Mouse (Mus musculus) gastrocnemius, postnatal 14 days (tissue): ENCODE results near the gene Tom1l2. TPM values are rescaled to one million over a fixed set of nuclear protein-coding genes. Genes with fewer than 3 reads are reported as not detected.

Experiments used
- microRNA-seq, 2 experiments: library from miRNA; unstranded; fragments of <30 nt; microRNA quantifications; one replicate each; pipeline ENCODE4 v1.2.0; 2021
- total RNA-seq, 2 experiments: library from RNA; stranded (reverse); gene quantifications; 2 replicates each; pipeline ENCODE4 v1.2.3; 2021

The Tom1l2 gene
- total RNA-seq, 2 experiments from 2014 or later = 42.1 to 50.2 TPM

Small RNAs within 50 kb of the gene (microRNA-seq; reads per million reads assigned to microRNA genes)
- gene Gm27711 = 0 reads per million in 2 experiments
- 0 reads per million in 2 experiments for gene Mir6921
- gene Mir6922 = 0 reads per million in 2 experiments

Other genes starting within 250 kb of the Tom1l2 start
- gene Rai1, start 247.9 kb downstream of the Tom1l2 start, total RNA-seq = 10 to 100 TPM; 15.9 to 18.3 TPM
- 10 to 100 TPM; 20.9 to 24.5 TPM for gene Srebf1, start 130.3 kb downstream of the Tom1l2 start, total RNA-seq
- gene Drc3, start 424 bp upstream of the Tom1l2 start, total RNA-seq = under 1 TPM; 0.86 TPM
- 10 to 100 TPM; 21.3 to 22.5 TPM for gene Gid4, start 64.2 kb upstream of the Tom1l2 start, total RNA-seq
- 10 to 100 TPM; 25.3 to 30.4 TPM for gene Atpaf2, start 65.6 kb upstream of the Tom1l2 start, total RNA-seq
- 10 to 100 TPM; 23.7 to 28.5 TPM for gene Drg2, start 101.7 kb upstream of the Tom1l2 start, total RNA-seq
- under 1 TPM in 1 of 2 experiments, not detected in 1; 0.04 TPM for gene Myo15, start 116.4 kb upstream of the Tom1l2 start, total RNA-seq
- 10 to 100 TPM; 72.1 TPM for gene Alkbh5, start 183.5 kb upstream of the Tom1l2 start, total RNA-seq